Mouse (Mus musculus) limb, embryonic 11.5 days (tissue): Measurements from ENCODE around the gene Tapt1. TPM values are rescaled to one million over a fixed set of nuclear protein-coding genes. Genes with fewer than 3 reads are reported as not detected.
"Not testable (repeated sequence)": the region's sequence is repeated elsewhere in the genome, so short reads cannot be mapped to it uniquely, and the experiment has no call there.

Experiments
- ATAC-seq: fragments of 200-750 bp; cut with Nextera tagmentation; 2 replicates; pipeline ENCODE4 v1.8.0; 2017; ENCODE audit warnings: low read depth; ENCODE audit not compliant: insufficient number of reproducible peaks, low FRiP score, low TSS enrichment
- DNase-seq: peaks from one replicate; pipeline ENCODE4 v3.0.0-alpha.2; 2015; ENCODE audit warnings: low spot score
- H3K27ac ChIP-seq: fragments of 300-500 bp; sonication (generic); replicated peaks from 2 replicates; pipeline ENCODE4 v1.5.1; 2014; ENCODE audit warnings: low read depth, mild to moderate bottlenecking, low read length
- H3K27me3 ChIP-seq: fragments of 300-500 bp; sonication (generic); 2 replicates; pipeline ENCODE4 v1.6.1; 2014; ENCODE audit warnings: mild to moderate bottlenecking, low read length, mixed read lengths; ENCODE audit not compliant: control insufficient read depth, insufficient read depth
- H3K36me3 ChIP-seq: fragments of 300-500 bp; sonication (generic); 2 replicates; pipeline ENCODE4 v1.6.1; 2014; ENCODE audit warnings: mild to moderate bottlenecking, low read length, moderate library complexity, mixed read lengths; ENCODE audit not compliant: control insufficient read depth, insufficient read depth
- H3K4me1 ChIP-seq: fragments of 300-500 bp; sonication (generic); 2 replicates; pipeline ENCODE4 v1.6.1; 2014; ENCODE audit warnings: low read length, mixed read lengths; ENCODE audit not compliant: control insufficient read depth, insufficient read depth
- H3K4me2 ChIP-seq: fragments of 300-500 bp; sonication (generic); 2 replicates; pipeline ENCODE4 v1.6.1; 2014; ENCODE audit warnings: low read depth, mild to moderate bottlenecking, moderate library complexity; ENCODE audit not compliant: severe bottlenecking
- H3K4me3 ChIP-seq: fragments of 300-500 bp; sonication (generic); 2 replicates; pipeline ENCODE4 v1.5.1; 2014; ENCODE audit warnings: low read depth, low read length
- H3K9ac ChIP-seq: fragments of 300-500 bp; sonication (generic); 2 replicates; pipeline ENCODE4 v1.6.1; 2014; ENCODE audit warnings: mild to moderate bottlenecking, low read length
- H3K9me3 ChIP-seq: fragments of 300-500 bp; sonication (generic); 2 replicates; pipeline ENCODE4 v1.6.1; 2016; ENCODE audit warnings: low read length; ENCODE audit not compliant: control insufficient read depth
- WGBS: fragments of 180-500 bp; shearing (Covaris S2); extraction: QIAGEN DNeasy Blood & Tissue Kit; methylation state at CpG from one replicate; pipeline ENCODE4 v1.1.7; 2014; 5-methylcytosine and 5-hydroxymethylcytosine counted together
- polyA plus RNA-seq: library from polyadenylated mRNA; unstranded; fragments of >200 nt; fragmentation: Nextera tagmentation; extraction: Ambion mirVana; gene quantifications from 2 replicates; pipeline ENCODE4 v1.2.1, GENCODE M21; 2014

The Tapt1 gene
- 35.3 and 36.1 TPM in 2 replicates for polyA plus RNA-seq

GRCm38 (mm10) chr5:44226521-44227461, at the start of gene Tapt1:
Gene Tapt1, minus strand, starts transcription at chr5:44226626.
- H3K9ac ChIP-seq, result peak within 1 kb of the TSS; percentile 97
- WGBS, result under 1% methylated on average over 98 of the region's 121 CpGs
- peak; percentile 84 for DNase-seq
- H3K4me3 ChIP-seq, result peak within 1 kb of the TSS; percentile 87
- H3K4me2 ChIP-seq, result peak within 1 kb of the TSS; percentile 81
- ATAC-seq, result peak; percentile 94
- H3K9me3 ChIP-seq, result no peaks in the 10 kb centered on the region
- H3K27ac ChIP-seq, result peak within 1 kb of the TSS; percentile 86
- no peaks in the 10 kb centered on the region for H3K36me3 ChIP-seq
- no peaks in the 10 kb centered on the region for H3K27me3 ChIP-seq
- H3K4me1 ChIP-seq, result peaks cover 9% of the 10 kb centered on the region; the same call in 1 of the 2 replicates

GRCm38 (mm10) chr5:44271564-44271963, 45.1 kb upstream of the Tapt1 start:
- H3K27me3 ChIP-seq, result no peaks in the 10 kb centered on the region
- ATAC-seq (no peak), DNase-seq (no peak)
- no peak overlapping the region for H3K27ac ChIP-seq
- no peaks in the 10 kb centered on the region for H3K36me3 ChIP-seq
- no peak overlapping the region for H3K9ac ChIP-seq
- no peaks in the 10 kb centered on the region for H3K4me1 ChIP-seq
- no peaks in the 10 kb centered on the region for H3K9me3 ChIP-seq
- H3K4me2 ChIP-seq, result no peak overlapping the region
- 86% methylated on average over 4 of the region's 4 CpGs for WGBS
- no peak overlapping the region for H3K4me3 ChIP-seq

- H3K27ac ChIP-seq, ATAC-seq, H3K4me1 ChIP-seq, H3K36me3 ChIP-seq, DNase-seq, H3K9ac ChIP-seq, H3K4me2 ChIP-seq, H3K27me3 ChIP-seq, H3K4me3 ChIP-seq, H3K9me3 ChIP-seq: not testable (repeated sequence)
- WGBS, result 69% methylated on average over 2 of the region's 3 CpGs
These were observed 42.1 kb upstream of the Tapt1 start for GRCm38 (mm10) chr5:44268524-44268923.

GRCm38 (mm10) chr5:44261691-44262090, 35.3 kb upstream of the Tapt1 start:
- Histone ChIP-seq H3K4me1 (no peaks in the 10 kb centered on the region), H3K4me2 (no peak overlapping the region), H3K27me3 (no peaks in the 10 kb centered on the region), H3K4me3 (no peak overlapping the region), H3K9ac (no peak overlapping the region), H3K9me3 (no peaks in the 10 kb centered on the region), H3K36me3 (no peaks in the 10 kb centered on the region), H3K27ac (no peak overlapping the region)
- ATAC-seq, result no peak
- no peak for DNase-seq
- 93% methylated on average over 3 of the region's 5 CpGs for WGBS

- no peak overlapping the region for H3K4me2 ChIP-seq
- H3K9ac ChIP-seq, result no peak overlapping the region
- H3K4me3 ChIP-seq, result no peak overlapping the region
- no peak overlapping the region for H3K27ac ChIP-seq
- WGBS, result 78% methylated on average over 3 of the region's 3 CpGs
- H3K27me3 ChIP-seq, result no peaks in the 10 kb centered on the region
- ATAC-seq (no peak), DNase-seq (no peak)
- no peaks in the 10 kb centered on the region for H3K4me1 ChIP-seq
- H3K36me3 ChIP-seq, result no peaks in the 10 kb centered on the region
- H3K9me3 ChIP-seq, result no peaks in the 10 kb centered on the region
These were observed 34.7 kb upstream of the Tapt1 start for GRCm38 (mm10) chr5:44261172-44261571.

- no peak for DNase-seq
- no peaks in the 10 kb centered on the region for H3K4me1 ChIP-seq
- no peak overlapping the region for H3K4me3 ChIP-seq
- no peak overlapping the region for H3K9ac ChIP-seq
- no peaks in the 10 kb centered on the region for H3K9me3 ChIP-seq
- H3K27me3 ChIP-seq, result no peaks in the 10 kb centered on the region
- no peak overlapping the region for H3K27ac ChIP-seq
- H3K36me3 ChIP-seq, result no peaks in the 10 kb centered on the region
- ATAC-seq, result no peak
- no peak overlapping the region for H3K4me2 ChIP-seq
- WGBS, result 80% methylated on average over 3 of the region's 3 CpGs
These were observed 33.3 kb upstream of the Tapt1 start for GRCm38 (mm10) chr5:44259678-44260077.

GRCm38 (mm10) chr5:44258163-44258562, 31.7 kb upstream of the Tapt1 start:
- H3K27ac ChIP-seq, result no peak overlapping the region
- H3K27me3 ChIP-seq, result no peaks in the 10 kb centered on the region
- ATAC-seq, result no peak
- no peak for DNase-seq
- no peaks in the 10 kb centered on the region for H3K4me1 ChIP-seq
- no peak overlapping the region for H3K9ac ChIP-seq
- no peaks in the 10 kb centered on the region; the same call in 1 of the 2 replicates for H3K36me3 ChIP-seq
- no peak overlapping the region for H3K4me2 ChIP-seq
- WGBS, result 62% methylated on average over 1 of the region's 1 CpGs
- H3K4me3 ChIP-seq, result no peak overlapping the region
- H3K9me3 ChIP-seq, result no peaks in the 10 kb centered on the region

- 84% methylated on average over 4 of the region's 4 CpGs for WGBS
- DNase-seq (no peak), ATAC-seq (no peak)
- Histone ChIP-seq H3K27me3 (no peaks in the 10 kb centered on the region), H3K4me1 (no peaks in the 10 kb centered on the region), H3K36me3 (no peaks in the 10 kb centered on the region; the same call in 1 of the 2 replicates), H3K27ac (no peak overlapping the region), H3K9ac (no peak overlapping the region), H3K9me3 (no peaks in the 10 kb centered on the region), H3K4me3 (no peak overlapping the region), H3K4me2 (no peak overlapping the region)
These were observed 31.0 kb upstream of the Tapt1 start for GRCm38 (mm10) chr5:44257401-44257800.
